Mouse (Mus musculus) small intestine, adult 2 months (tissue): ENCODE results near the gene Supt3. TPM values are rescaled to one million over a fixed set of nuclear protein-coding genes. Genes with fewer than 3 reads are reported as not detected.

ENCODE experiments used
- H3K27ac ChIP-seq: fragments of 200-500 bp; 2 replicates; pipeline ENCODE4 v1.5.1; 2012; ENCODE audit warnings: low read depth, low read length, control low read depth, inconsistent platforms; ENCODE audit not compliant: insufficient read depth
- H3K27me3 ChIP-seq: fragments of 200-500 bp; 2 replicates; pipeline ENCODE4 v1.6.1; 2012; ENCODE audit warnings: mild to moderate bottlenecking, moderate library complexity, low read length, inconsistent platforms; ENCODE audit not compliant: control insufficient read depth, insufficient read depth
- H3K36me3 ChIP-seq: fragments of 200-500 bp; 2 replicates; pipeline ENCODE4 v1.6.1; 2012; ENCODE audit warnings: mild to moderate bottlenecking, low read length, control low read depth, inconsistent platforms; ENCODE audit not compliant: control insufficient read depth, insufficient read depth
- H3K4me1 ChIP-seq: fragments of 200-500 bp; 2 replicates; pipeline ENCODE4 v1.6.1; 2012; ENCODE audit warnings: low read length, inconsistent platforms, mixed read lengths; ENCODE audit not compliant: control insufficient read depth, insufficient read depth, insufficient read length
- H3K4me3 ChIP-seq: fragments of 200-500 bp; 2 replicates; pipeline ENCODE4 v1.5.1; 2012; ENCODE audit warnings: low read depth, mild to moderate bottlenecking, control low read depth, inconsistent platforms, low read length, moderate library complexity
- CTCF ChIP-seq: fragments of 200-500 bp; IDR thresholded peaks from 2 replicates; pipeline ENCODE4 v1.5.1; 2012; ENCODE audit warnings: low read depth, mild to moderate bottlenecking, control low read depth, inconsistent platforms, low read length, moderate library complexity, mixed read lengths; ENCODE audit not compliant: insufficient replicate concordance, insufficient read length; ENCODE audit errors: extremely low read depth
- POLR2A ChIP-seq: fragments of 200-500 bp; IDR thresholded peaks from 2 replicates; pipeline ENCODE4 v1.6.1; 2012; ENCODE audit warnings: low read depth, mild to moderate bottlenecking, control low read depth, inconsistent platforms, low read length, moderate library complexity
- WGBS: fragments of 180-500 bp; shearing (Covaris S2); methylation state at CpG from one replicate; pipeline ENCODE4 v1.1.7; 2018; 5-methylcytosine and 5-hydroxymethylcytosine counted together
- polyA plus RNA-seq: library from polyadenylated mRNA; depleted of rRNA; stranded (reverse); fragments of >200 nt; gene quantifications from 2 replicates; pipeline ENCODE4 v1.2.3, GENCODE M21; 2012

The Supt3 gene
- polyA plus RNA-seq, 1 experiment = 1.6 TPM

- TF ChIP-seq POLR2A (no peak), CTCF (no peak)
- 66% methylated on average over 2 of the region's 2 CpGs for WGBS
- Histone ChIP-seq H3K4me3 (no peak overlapping the region), H3K27me3 (no peaks in the 10 kb centered on the region), H3K4me1 (no peaks in the 10 kb centered on the region), H3K27ac (no peak overlapping the region), H3K36me3 (no peaks in the 10 kb centered on the region)
Observed at GRCm38 (mm10) chr17:44818825-44819224, 41.9 kb downstream of the Supt3 start.

DNA sequence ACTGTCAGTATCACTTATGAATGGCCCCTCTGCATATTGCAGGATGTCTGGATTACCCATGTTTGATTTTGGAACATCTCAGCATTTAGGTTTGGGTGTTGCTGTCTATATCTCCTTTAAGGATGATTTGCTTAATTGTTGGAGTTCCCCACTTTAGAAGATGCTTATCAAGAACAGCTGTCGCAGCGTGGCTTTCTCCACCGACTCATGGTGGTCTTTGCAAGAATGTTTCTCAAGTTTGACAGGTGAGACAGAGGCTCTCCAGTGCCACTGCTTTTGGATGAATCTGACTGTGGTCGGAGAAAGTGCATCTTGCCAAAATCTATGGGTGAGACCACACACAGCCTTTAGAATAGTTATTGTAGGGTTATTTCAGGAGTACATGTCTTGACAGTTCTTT lies 42.9 kb downstream of the Supt3 start:
- TF ChIP-seq CTCF (no peak), POLR2A (no peak)
- Histone ChIP-seq H3K27ac (no peak overlapping the region), H3K36me3 (no peaks in the 10 kb centered on the region), H3K27me3 (no peaks in the 10 kb centered on the region), H3K4me3 (no peak overlapping the region), H3K4me1 (no peaks in the 10 kb centered on the region)
- WGBS = 92% methylated on average over 4 of the region's 4 CpGs

GRCm38 (mm10) chr17:44821940-44822339 lies 45.0 kb downstream of the Supt3 start:
- no peak for TF ChIP-seq CTCF
- TF ChIP-seq POLR2A = no peak
- no peaks in the 10 kb centered on the region for H3K4me1 ChIP-seq
- H3K27ac ChIP-seq = no peak overlapping the region
- H3K27me3 ChIP-seq = no peaks in the 10 kb centered on the region
- H3K4me3 ChIP-seq = no peak overlapping the region
- no peaks in the 10 kb centered on the region for H3K36me3 ChIP-seq
- WGBS = 87% methylated on average over 5 of the region's 5 CpGs

DNA sequence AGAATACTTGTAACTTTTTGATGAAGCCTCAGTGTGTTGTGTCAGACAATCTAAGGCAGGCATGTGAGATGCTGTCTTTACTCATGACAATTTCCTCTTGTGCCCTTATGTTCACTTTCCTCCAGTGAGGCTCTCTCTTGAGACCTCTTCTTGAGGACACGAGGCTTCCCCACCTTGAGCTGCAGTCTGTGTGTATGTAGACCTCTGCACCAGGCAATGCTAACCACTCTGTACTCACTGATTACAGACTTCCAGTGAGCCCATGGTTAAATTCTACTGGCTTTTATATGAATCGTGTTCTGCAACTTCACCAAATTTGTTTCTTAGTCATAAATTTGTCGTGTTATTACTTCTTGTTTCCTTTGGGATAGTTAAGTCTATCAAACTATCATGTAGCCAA lies 50.2 kb downstream of the Supt3 start:
- WGBS = 78% methylated on average over 3 of the region's 3 CpGs
- no peak overlapping the region for H3K27ac ChIP-seq
- H3K36me3 ChIP-seq = no peaks in the 10 kb centered on the region
- no peak for TF ChIP-seq POLR2A
- no peak for TF ChIP-seq CTCF
- H3K4me1 ChIP-seq = no peaks in the 10 kb centered on the region
- no peak overlapping the region for H3K4me3 ChIP-seq
- H3K27me3 ChIP-seq = no peaks in the 10 kb centered on the region

DNA sequence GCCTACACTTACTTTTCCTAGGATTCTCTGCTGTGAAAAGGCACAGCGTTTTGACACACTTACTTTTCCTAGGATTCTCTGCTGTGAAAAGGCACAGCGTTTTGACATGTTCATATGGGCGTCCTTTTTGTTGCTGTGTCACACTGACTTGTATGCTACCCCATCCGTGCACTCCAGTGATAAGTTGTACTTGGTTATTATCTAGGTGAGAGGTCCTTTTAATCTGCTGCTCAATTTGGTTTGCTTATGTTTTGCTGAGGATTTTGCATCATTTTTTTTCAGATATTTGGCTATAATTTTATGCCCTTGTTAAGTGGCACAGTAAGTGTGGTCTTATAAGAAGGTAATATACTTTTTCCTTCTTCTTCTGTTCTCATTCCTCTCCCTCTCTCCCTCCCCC lies 51.0 kb downstream of the Supt3 start:
- Histone ChIP-seq H3K27me3 (no peaks in the 10 kb centered on the region), H3K27ac (no peak overlapping the region), H3K4me1 (no peaks in the 10 kb centered on the region), H3K4me3 (no peak overlapping the region), H3K36me3 (no peaks in the 10 kb centered on the region)
- WGBS = 89% methylated on average over 4 of the region's 4 CpGs
- no peak for TF ChIP-seq CTCF
- no peak for TF ChIP-seq POLR2A

- no peaks in the 10 kb centered on the region for H3K4me1 ChIP-seq
- no peak overlapping the region for H3K4me3 ChIP-seq
- H3K27ac ChIP-seq = no peak overlapping the region
- WGBS = 78% methylated on average over 3 of the region's 3 CpGs
- TF ChIP-seq CTCF = no peak
- no peak for TF ChIP-seq POLR2A
- H3K27me3 ChIP-seq = no peaks in the 10 kb centered on the region
- no peaks in the 10 kb centered on the region for H3K36me3 ChIP-seq
Observed at GRCm38 (mm10) chr17:44829587-44829986, 52.6 kb downstream of the Supt3 start.

DNA sequence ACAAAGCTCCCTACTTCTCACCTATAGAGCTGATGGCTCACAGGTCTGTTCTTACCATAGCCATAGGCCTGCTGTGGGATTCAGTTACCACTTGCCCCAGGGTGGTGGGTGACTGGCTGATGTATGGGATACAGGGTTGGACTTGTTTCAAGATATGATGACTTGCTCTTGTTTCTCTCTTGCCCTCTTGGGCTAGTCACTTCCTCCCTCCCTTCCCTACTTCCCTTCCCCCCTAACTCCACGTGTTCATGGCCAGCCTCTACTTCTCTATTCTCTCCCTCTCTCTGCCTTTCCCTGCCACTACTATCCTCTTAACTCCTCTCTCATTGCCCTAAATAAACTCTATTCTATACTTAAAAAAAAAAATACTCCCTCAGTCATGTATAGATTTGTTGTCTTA lies 54.2 kb downstream of the Supt3 start:
- no peak overlapping the region for H3K4me3 ChIP-seq
- no peaks in the 10 kb centered on the region for H3K36me3 ChIP-seq
- TF ChIP-seq CTCF (no peak), POLR2A (no peak)
- 86% methylated on average over 1 of the region's 1 CpGs for WGBS
- H3K4me1 ChIP-seq = no peaks in the 10 kb centered on the region
- no peak overlapping the region for H3K27ac ChIP-seq
- H3K27me3 ChIP-seq = no peaks in the 10 kb centered on the region

GRCm38 (mm10) chr17:44842184-44842583 lies 65.2 kb downstream of the Supt3 start:
- no peaks in the 10 kb centered on the region for H3K4me1 ChIP-seq
- H3K27ac ChIP-seq = no peak overlapping the region
- 77% methylated on average over 4 of the region's 4 CpGs for WGBS
- TF ChIP-seq CTCF (no peak), POLR2A (no peak)
- H3K36me3 ChIP-seq = no peaks in the 10 kb centered on the region
- no peak overlapping the region for H3K4me3 ChIP-seq
- no peaks in the 10 kb centered on the region for H3K27me3 ChIP-seq
